11 mouse cellular contexts compared by ENCODE assay signal in genomic region chr14:48207746-48208640, GRCm38 (mm10).
DNase-seq lines count a peak whose midpoint lies in the region; ATAC-seq and TF ChIP-seq lines count a peak whose summit lies in the region.
"Had no signal": no experiment of that assay in that cellular context is flagged by ENCODE, and none has a peak within 500 bp of the region (broad histone marks: within the 10 kb centered on the region; RNA-seq: fewer than 3 reads in every experiment).

No protein-coding gene starts in this region.

- intact Hi-C loops in heart, adult 2 months (cut with DNase I), result no loop called here
- intact Hi-C loops in heart, postnatal 14 days (cut with DNase I), result no loop called here

- no peak for ATAC-seq in lung, embryonic 15.5 days (ENCODE audit: borderline replicate concordance, extremely low read depth, low FRiP score, low TSS enrichment)
- ATAC-seq in megakaryocyte-erythroid progenitor cell, adult 5-6 weeks (replicated peaks; ENCODE audit: low FRiP score, low TSS enrichment, poor library complexity, severe bottlenecking), result no peak
- ATAC-seq: activated CD4-positive, CD25-positive, alpha-beta regulatory T cell, adult 4 months had no signal

- no peak for TF ChIP-seq EP300 in heart, adult 2 months (IDR thresholded peaks at IDR 0.05; ENCODE audit: insufficient read depth, low read depth, low read length)

- H3K9ac ChIP-seq in heart, adult 2 months (ENCODE audit: low read depth, low read length), result no peak overlapping the region
- no peak overlapping the region for H3K9ac ChIP-seq in lung, embryonic 15.5 days
- H3K9ac ChIP-seq: liver, embryonic 15.5 days had no signal

- no peak for TF ChIP-seq CTCF in heart, adult 2 months (IDR thresholded peaks at IDR 0.05)

- H3K4me3 ChIP-seq in heart, adult 2 months, result no peak overlapping the region
- H3K4me3 ChIP-seq in lung, embryonic 15.5 days, result no peak overlapping the region
- no peak overlapping the region for H3K4me3 ChIP-seq in midbrain, embryonic 10.5 days
- H3K4me3 ChIP-seq: liver, embryonic 15.5 days had no signal

- WGBS in heart, adult 2 months, result 76% methylated on average over 12 of the region's 12 CpGs
- WGBS in lung, embryonic 15.5 days, result 52% methylated on average over 12 of the region's 12 CpGs
- WGBS in midbrain, embryonic 10.5 days, result 86% methylated on average over 12 of the region's 12 CpGs

- peak overlapping the region; percentile 4 for H3K27ac ChIP-seq in heart, adult 2 months
- peak overlapping the region; percentile 80 for H3K27ac ChIP-seq in lung, embryonic 15.5 days
- H3K27ac ChIP-seq in midbrain, embryonic 10.5 days (replicated peaks), result 0 out of 2 replicates have a peak overlapping the region, but pooled peaks have one; percentile 4
- H3K27ac ChIP-seq: liver, embryonic 15.5 days had no signal

- no peak for DNase-seq in heart, adult 2 months
- DNase-seq in heart, postnatal 14 days, result no peak
- DNase-seq in lung, postnatal 14 days, result no peak
- DNase-seq in midbrain, embryonic 10.5 days (ENCODE audit: low spot score), result no peak
- DNase-seq in telencephalon, adult 2 months (ENCODE audit: low read depth, low spot score), result peak; percentile 10
- no peak for DNase-seq in frontal cortex, postnatal 25 days (ENCODE audit: low spot score in 2 of 2)
- DNase-seq: cerebellum, adult 11 months had no signal

- H3K9me3 ChIP-seq in lung, embryonic 15.5 days, result no peaks in the 10 kb centered on the region
- H3K9me3 ChIP-seq in midbrain, embryonic 10.5 days (replicated peaks), result no peaks in the 10 kb centered on the region
- H3K9me3 ChIP-seq: liver, embryonic 15.5 days had no signal

- no peaks in the 10 kb centered on the region for H3K36me3 ChIP-seq in heart, adult 2 months (ENCODE audit: control insufficient read depth, insufficient read depth, low read length)
- no peaks in the 10 kb centered on the region for H3K36me3 ChIP-seq in lung, embryonic 15.5 days
- no peaks in the 10 kb centered on the region for H3K36me3 ChIP-seq in midbrain, embryonic 10.5 days
- H3K36me3 ChIP-seq: liver, embryonic 15.5 days had no signal

- no peak for TF ChIP-seq POLR2A in heart, adult 2 months (IDR thresholded peaks at IDR 0.05; ENCODE audit: insufficient read depth, low read depth, low read length)

- H3K27me3 ChIP-seq in heart, adult 2 months (ENCODE audit: control insufficient read depth, insufficient read depth, low read length), result no peaks in the 10 kb centered on the region
- no peaks in the 10 kb centered on the region for H3K27me3 ChIP-seq in lung, embryonic 15.5 days
- no peaks in the 10 kb centered on the region for H3K27me3 ChIP-seq in midbrain, embryonic 10.5 days (ENCODE audit: low read depth, poor library complexity, severe bottlenecking)
- H3K27me3 ChIP-seq: liver, embryonic 15.5 days had no signal

- H3K79me2 ChIP-seq in heart, adult 2 months (replicated peaks; ENCODE audit: control insufficient read depth, insufficient read depth, low read length), result no peaks in the 10 kb centered on the region

- H3K4me2 ChIP-seq in lung, embryonic 15.5 days, result no peak overlapping the region
- H3K4me2 ChIP-seq: liver, embryonic 15.5 days had no signal

- peaks cover 2% of the 10 kb centered on the region for H3K4me1 ChIP-seq in heart, adult 2 months (ENCODE audit: control insufficient read depth, insufficient read depth, low read length)
- H3K4me1 ChIP-seq in lung, embryonic 15.5 days, result peaks cover 49% of the 10 kb centered on the region
- H3K4me1 ChIP-seq in midbrain, embryonic 10.5 days, result peaks cover 36% of the 10 kb centered on the region
- H3K4me1 ChIP-seq: liver, embryonic 15.5 days had no signal

Comparison
In these comparisons a context has a peak if more than half of its experiments do, and no peak if none do; other contexts are left out.
1. H3K27ac ChIP-seq: peak in every context shown above with its lines; median percentile 80 in lung, embryonic 15.5 days; 4 in heart, adult 2 months; 4 in midbrain, embryonic 10.5 days.